Mouse (Mus musculus) neural tube, embryonic 10.5 days (tissue): ENCODE data around the gene Myh9.

Experiments
- DNase-seq: peaks from one replicate; pipeline ENCODE4 v3.0.0-alpha.2; 2017; ENCODE audit warnings: low spot score; ENCODE audit errors: extremely low spot score

The Myh9 gene

DNA sequence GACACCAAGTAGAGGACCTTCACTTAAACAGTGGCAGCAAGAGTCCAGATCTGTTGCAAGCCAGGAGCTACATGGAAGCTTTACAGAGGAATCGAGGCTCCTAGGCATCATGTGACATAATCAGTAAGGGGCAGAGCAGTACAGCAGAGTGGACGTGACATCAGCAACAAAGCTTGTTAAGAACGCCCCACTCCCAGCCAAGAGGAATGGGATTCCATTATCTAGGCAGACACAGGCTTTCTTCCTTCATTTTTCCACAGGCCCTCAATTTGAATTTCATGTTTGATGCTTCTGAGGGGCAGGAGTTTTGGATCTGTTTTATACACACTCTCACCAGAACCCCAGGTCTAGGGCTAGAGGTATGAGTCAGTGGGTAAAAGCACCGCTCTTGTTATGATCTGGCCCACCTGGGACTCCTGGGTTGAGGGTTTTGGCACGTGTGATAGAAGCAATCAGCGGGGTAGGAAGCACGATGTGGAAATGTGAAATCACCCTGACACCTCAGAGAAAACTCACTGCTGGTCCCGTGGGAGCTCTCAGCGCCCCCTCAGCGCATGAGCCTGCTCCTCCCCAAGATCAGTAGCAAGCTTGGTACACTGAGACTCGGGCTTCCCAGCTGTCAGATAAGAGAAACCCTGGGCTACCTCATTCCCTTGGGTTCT lies 30.7 kb downstream of the Myh9 start:
- no peak for DNase-seq

DNA sequence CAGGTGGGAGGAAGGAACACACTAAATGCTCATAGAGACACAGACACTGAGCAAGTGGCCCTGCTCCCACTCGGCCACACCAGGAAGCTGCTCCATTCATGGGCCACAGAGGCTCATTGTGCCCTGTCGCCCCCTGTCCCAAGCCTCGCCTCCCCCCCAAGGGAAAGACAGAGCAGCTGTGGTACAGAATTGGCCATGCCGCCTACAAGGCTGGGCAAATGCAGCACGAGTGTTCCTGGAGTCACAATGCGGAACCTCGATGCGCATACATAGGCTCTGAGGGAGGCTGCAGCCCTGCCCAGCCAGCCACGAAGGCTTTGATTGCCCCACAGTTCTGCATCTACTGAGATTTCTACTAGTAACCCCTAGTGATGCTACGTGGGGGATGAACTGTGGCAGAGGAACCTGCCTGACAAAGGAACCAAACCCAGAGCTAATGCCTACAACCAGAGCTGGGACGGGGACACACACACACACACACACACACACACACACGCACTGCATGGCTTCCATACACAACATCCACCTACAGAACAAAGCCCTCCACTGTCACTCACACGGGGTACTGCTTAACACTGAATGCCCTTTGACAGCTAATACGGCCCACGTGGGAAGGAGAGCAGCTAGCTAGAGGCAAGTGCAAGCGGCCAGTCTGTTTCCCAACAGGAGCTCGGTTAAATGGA lies 31.4 kb downstream of the Myh9 start:
- no peak for DNase-seq

DNA sequence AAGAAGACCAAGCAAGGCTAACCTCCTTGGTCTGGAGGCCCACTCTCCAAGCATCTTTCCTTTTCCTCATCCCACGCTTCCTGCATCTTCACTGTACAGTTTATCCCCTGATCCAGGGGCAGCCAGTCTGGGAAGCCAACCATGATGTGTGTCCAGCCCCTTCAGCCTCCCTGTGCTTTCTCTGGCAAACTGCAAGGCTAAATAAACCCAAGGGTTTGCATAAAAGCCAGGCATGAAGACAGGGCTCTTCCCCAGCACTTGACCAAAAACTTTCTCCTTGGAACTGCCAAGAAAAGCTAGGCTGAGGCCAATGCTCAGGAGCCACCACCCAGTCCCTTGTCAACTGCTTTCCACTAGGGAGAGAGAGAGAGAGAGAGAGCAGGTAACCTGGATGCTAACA lies 32.5 kb downstream of the Myh9 start:
- DNase-seq: no peak

DNA sequence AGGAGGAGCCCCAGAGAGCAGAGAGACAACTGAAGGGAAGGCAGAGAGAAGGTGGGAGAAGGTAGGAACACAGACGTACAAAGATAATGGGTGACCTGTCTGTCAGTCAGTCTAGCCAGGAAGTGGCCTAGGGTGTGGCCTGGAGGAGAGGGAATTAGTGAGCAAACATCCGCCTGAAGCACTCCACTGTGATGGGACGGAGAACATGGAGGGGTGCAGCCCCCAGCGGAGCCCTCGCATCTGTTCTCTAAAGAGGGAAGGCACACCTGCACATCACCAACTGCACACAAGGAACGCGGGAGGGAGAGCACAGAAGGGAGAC lies 34.8 kb downstream of the Myh9 start:
- DNase-seq: no peak

DNA sequence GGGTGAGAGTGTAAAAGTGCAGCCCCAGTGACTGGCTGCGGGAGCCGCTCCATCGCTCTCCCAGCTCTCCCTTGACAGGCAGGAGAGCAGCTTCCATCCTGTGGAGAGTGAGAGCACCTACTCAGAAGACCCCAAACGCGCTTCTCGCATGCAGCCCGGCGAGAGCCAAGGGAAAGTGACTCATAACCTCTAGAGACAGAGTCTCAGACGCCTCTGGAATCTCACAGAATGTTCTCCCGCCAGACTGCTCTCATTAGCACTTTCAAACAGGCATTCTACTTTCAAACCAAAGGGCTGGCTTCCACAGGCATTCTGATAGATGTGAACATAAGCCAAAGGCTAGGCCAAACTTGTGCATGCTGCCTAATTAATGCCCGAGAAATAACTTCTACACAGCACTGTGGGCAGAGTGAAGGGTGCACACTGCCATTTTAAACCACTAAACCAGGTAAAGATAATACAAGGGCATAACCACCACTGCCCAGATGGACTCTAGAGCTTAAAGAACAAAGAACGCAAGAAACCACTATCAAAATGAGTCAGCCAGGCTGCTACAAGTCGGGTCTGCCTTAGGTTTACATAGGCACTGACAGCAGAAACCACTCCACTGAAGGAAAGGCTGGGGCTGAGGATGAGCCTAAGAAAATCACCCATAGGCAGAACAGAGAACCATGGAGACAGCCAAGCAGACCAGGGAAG lies 35.3 kb downstream of the Myh9 start:
- no peak for DNase-seq

DNA sequence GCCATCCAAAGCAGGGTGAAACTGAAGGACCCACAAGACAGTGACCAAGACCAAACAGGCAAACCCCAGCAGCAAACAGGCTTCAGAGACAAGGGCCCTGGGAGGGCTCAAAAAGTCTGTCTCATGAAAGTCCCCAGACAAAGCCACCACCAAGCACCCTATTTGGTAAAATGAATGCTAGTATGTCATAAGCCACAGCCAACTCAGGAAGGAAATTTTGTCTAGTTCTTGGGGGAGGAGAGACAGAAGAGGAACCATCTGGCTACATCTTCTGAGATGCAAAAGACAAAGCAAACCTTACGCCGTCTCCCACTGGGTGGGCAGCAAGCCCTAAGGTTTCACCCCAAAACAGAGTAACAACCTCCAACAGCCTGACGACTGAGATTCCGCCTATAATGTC lies 36.3 kb downstream of the Myh9 start:
- no peak for DNase-seq

DNA sequence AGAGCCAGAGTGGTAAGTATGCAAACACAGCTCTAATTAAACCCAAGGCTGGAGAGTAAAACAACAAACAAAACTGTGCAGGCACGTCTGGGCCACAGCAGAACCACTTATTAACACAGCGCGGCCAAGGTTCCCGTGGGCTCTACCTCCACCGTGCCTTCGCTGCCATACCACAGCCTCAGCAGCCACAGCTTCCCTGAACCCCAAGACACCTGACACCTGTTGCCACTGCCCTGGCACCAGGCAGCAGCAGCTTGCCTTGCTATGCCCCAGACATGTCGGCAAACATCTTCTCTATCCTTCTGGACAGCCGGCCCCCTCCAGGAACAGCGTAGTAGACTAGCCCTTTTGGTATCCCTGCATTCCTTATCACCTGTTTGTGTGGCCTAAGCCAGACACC lies 37.0 kb downstream of the Myh9 start:
- no peak for DNase-seq

DNA sequence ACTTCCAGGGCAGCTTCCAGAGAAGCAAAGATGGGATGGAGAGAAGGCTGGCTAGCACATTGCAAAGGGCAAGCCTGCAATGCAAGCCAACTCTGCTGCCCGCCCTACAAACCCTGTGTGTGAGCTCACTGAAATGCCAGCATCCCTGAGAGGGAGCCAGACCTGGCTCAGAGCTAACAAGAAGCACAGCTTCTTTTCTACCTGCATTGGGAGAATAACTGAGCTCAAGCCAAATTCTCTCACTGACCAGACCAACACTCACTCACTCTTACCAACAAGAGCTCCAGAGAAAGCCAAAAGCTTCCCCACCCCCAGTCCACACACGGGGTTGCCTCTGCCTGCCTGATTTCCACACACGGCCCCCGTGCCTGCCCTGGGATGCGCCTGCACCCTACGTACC lies 37.5 kb downstream of the Myh9 start:
- no peak for DNase-seq

DNA sequence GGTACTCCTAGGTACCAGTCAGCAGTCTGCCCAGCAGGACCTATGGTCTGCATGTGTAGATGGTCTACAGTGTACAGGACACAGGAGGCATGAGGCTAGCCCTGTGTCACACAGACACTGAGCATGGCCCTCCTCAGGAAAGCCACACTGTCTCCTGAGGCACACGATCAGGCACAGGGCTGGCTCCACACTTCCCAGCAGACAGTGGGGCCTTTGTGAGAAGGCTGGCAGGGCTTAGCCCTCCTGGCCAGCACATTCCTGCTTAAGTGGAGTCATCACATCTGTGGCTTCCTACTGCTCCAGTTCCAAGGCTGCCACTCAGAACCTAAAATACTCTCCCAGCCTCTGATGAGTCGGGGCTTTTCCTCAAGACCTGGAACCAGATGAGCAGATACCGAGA lies 38.2 kb downstream of the Myh9 start:
- DNase-seq: no peak

DNA sequence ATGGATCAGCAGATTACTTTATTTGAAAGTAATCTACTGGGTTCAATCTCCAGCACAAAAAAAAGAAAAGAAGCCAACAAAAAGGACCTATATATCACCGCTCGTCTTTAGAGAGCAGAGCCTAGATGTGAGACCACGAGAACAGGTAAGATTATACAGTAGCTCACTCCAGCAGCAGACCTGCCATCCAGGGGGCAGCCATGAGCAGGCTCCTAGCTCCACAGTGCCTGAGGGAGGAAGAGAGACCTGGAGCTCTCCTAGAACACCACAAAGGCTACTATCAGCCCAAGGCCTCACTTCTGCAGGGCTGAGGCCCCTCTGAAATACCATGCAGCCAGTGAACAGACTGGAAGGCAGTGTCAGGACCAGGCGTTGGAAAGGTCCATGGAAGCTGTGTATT lies 39.0 kb downstream of the Myh9 start:
- DNase-seq: no peak

DNA sequence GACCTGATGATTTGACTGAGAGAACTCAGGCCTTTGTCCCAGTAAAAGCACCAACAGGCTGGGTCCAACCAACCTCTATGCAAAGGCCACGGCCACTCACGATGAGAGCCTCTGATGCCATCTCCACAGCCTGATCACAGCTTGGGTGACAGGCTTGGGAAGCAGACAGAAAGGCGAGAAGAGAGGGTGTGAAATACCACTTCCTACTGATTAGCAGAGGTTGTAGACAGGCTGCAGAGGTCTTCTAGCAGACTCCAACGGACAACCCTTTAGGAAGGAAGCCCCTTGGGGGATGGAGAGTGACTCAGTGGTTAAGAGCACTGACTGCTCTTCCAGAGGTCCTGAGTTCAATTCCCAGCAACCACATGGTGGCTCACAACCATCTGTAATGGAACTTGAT lies 40.8 kb downstream of the Myh9 start:
- no peak for DNase-seq

DNA sequence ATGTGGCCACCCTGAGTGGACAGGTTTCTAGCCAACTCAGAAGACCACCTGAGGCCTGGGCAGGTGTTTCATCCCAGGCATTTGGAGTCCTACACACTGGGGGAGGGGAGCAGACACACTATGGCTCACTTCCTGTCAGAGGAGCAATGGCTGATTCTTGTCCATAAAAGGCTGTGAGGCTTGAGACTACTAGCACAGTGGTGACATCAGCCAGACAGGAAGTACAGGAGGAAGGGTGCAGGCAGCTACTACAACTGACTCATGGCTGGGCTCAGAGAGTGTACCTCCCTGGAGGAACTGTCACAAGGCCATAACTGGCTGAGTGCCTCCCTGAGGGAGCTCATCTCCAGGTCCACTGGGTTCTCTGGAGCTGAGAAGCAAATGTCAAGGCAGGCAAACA lies 41.5 kb downstream of the Myh9 start:
- DNase-seq: no peak

DNA sequence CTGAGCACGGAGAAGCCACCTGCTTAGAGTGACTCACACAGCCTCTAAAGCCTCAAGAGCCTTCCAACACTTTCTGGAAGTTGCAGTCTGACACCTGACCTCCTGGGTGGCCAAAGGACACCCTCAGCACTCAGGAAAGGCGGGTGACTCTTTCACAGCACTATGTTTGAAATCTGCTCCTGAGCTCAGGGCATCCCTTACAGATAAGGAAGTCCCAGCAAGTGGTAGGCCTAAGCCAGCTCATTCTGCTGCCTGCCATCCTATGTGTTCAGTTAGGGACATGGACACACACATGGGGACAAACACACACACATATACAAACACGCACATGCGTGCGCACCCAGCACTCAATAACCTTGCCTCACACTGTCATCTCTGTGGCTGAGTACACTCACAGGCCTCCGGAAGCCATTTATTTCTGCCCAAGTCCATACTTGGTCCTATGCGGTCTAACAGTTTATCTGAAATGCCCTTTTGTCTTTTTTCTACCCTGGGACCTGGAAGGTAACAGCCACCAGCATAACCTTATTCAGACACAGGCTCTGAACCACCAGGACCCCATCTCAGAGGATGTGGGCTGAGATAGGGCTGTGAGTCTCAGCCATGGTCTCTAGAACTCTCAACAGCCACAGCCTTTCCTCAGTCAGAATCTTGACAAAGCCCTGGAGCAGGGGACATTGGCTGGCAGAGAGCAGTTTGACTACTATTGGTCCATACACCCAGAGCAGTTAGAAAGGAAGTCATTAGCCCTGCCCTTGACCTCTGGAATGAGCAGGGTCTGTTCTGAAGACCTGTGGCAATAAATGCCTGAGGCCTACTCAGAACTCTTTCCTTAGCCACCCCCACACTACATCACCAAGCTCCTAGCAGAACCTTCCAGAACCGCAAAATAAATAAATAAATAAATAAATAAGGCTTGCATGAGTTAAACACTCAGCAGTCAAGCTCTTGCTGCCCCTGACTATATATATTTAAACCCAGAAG lies 42.2 kb downstream of the Myh9 start:
- DNase-seq: no peak

DNA sequence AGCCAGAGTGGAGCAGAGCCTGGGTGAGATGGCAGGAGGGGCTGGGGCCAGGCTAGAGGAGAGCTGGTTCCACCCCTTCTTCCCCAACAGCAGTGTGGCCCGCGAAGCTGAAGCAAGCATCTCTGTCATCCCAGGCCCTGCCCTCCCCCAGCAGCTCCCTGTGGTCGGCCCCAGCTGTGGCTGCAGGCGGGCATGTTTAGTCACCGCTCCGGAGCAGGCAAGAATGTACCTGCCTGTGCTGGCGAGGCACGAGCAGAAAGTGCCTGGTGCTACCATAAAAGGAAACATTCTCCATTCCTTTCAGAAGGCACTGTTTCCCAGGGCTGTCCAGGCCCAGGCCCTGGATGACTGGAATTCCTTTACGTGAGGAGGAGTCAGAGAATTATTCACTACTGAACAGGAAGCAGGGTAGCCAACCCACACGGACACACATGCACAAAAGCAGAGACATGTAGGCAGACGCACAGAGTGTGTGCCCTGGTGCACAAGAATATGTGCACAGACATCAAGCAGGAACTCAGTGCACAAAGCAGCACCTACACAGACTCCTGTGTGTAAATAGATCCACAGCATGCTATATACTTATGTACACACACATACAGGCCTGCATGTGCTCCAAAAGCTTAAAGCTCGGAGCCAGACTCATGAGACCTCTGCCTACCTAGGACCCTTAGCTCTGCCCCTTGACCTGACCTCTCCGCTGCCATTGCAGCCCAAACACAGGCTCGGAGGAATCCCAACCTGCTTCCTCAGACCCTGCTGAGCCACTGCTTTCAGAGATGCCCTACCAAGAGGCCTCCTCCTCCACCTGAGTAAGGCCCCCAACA lies 43.1 kb downstream of the Myh9 start:
- peak; percentile 61 for DNase-seq

DNA sequence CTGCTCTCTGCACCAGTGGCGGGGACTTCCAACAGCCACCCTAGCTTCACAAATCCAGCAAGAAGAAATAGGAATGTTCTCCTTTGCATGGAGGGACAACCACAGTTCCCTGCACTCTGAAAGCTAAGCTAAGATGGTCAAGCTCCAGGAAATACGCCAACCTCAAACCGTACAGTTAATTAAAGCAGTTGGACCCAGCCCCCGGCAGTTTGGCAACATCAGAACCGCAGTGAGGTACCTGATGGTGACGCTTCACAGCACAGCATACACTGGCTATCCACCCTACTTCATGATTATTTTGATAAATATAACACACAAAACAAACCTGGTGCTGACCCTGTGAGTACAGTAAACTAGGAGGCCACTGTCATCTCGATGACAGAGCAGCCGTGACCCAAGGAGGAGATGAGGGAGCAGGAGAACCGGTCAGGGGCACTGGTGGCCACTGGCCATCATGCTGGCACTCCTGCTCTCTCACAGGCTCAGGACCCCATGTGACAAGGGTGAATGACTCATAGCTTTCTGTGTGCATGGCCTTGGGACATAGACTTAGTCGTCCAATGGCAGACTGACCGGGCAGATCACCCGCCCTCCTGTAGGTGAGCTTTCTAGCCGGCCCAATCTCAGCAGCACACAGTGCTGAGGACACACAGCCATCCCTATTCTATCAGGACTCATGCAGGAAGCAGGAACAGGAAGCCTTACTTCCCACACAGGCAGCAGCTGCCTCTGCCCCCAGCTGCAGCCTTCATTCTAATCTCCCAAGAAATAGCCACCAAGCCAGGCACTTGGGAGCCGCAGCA lies 44.2 kb downstream of the Myh9 start:
- no peak for DNase-seq

DNA sequence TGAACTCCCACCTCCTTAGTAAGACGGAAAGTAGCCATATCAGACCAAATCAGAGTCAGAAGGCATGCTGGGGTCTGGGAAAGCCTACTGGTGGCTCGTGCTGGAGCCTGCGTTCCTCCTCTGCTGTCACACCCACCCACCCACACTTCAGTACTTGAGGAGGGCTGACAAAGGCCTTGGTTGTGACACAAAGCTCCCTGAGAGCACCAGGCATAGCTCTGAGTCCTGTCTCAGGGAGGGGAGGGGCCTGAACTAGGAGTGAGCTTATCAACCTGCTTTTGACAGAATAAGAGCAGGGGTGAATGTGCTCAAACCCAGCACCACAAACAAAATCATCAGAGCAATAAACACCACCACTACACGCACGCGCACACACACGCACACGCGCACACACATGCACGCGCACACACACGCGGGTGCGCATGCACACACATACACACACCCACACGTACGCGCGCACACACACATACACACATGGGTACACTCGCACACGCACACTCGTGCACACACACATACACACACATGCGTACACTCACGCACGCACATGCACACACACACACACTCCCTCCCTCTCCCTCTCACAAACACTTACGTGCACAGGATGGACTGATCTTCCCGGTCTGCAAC lies 45.5 kb downstream of the Myh9 start:
- no peak for DNase-seq

DNA sequence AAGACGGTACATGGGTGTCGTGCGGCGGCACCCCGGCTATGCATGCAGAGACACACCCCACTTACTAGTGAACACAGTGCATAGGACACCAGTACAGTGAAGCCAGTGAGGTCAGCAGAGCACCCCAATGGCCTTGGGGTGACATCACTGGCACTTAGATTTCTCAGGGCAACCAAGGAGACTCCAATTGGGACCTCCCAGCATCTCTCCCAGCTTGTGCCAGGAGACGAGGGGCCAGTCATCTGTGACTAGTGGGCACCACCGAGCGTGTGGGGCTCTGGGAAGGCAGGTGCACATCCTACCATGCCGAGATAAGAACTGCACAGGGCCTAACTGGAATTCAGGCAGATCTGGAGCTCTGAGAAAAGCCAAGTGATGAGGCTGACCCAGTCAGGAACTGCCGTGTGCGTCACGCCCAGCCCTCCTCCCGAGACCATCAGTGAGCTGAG lies 47.0 kb downstream of the Myh9 start:
- DNase-seq: no peak

DNA sequence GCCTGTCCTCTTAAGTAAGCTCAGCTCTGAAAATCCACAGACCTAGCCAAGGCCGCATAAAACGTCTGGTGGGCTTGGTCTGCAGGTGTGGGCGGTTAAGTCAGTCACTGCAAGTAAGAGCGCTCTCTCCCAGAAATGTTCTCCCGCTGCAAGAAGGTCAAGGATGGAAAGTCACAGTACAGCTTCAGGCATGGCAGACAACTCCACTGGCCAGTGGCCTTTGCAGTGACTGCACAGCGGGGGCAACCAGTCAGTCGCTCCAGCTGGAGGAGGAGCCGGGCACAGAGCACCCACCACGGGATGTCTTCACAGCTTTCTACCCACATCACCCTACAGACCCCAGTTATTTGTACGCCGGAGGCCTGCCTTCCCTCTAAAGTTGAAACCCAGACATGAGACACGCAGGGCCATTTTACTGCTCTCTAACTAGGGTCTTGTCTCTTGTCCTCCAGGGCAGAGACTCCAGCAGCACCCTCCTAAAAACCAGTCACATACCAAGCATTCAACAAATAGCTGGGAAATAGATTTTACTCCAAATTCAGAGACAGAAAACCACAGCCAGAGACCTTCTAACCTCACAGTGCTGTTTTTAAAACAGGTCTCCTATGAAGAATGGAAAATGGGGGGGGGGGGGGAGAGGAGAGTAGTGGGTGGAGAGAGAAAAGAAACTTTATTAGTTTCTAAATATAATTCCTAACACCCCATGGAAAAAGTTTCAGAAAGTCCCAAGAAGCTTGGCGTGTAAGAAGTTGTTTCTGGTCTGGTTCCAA lies 47.7 kb downstream of the Myh9 start:
- no peak for DNase-seq

DNA sequence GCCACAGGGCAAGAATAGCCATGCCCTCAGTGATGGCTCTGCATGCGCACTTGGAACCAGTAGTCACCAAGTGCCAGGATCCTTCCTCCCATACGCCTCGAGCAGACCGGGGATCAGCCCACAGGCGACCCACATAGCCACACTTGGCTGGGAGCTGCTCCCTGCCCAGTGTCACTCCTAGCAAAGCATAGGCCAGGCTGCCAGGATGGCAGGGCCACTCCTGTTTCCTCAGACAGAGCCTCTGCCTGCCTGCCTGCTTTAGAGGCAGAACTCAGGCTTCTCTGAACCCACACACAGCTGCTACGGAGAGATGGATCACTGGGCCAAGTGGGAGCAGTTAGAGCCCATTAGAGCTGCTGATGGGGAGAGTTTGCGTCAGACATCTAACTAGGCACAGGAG lies 48.4 kb downstream of the Myh9 start:
- DNase-seq: no peak
